Mouse (Mus musculus): ENCODE data around the gene Dusp5.

Dusp5 gene

GRCm38 (mm10) chr19:53517370-53518096 lies 11.4 kb upstream of the Dusp5 start:
- DNase-seq (ENCODE audit: low read depth, low spot score), result no peak

GRCm38 (mm10) chr19:53519549-53519948 lies 9.4 kb upstream of the Dusp5 start:
- no peak for DNase-seq (ENCODE audit: low read depth, low spot score)

GRCm38 (mm10) chr19:53519981-53520380 lies 8.9 kb upstream of the Dusp5 start:
- no peak for DNase-seq (ENCODE audit: low read depth, low spot score)

- DNase-seq (ENCODE audit: low read depth, low spot score), result no peak
Observed at GRCm38 (mm10) chr19:53521137-53521795, 7.6 kb upstream of the Dusp5 start.

GRCm38 (mm10) chr19:53527480-53527879 lies 1.4 kb upstream of the Dusp5 start:
- DNase-seq (ENCODE audit: low read depth, low spot score), result no peak

- DNase-seq (ENCODE audit: low read depth, low spot score), result no peak
Observed at GRCm38 (mm10) chr19:53528131-53528621, 733 bp upstream of the Dusp5 start.

- no peak for DNase-seq (ENCODE audit: low read depth, low spot score)
Observed at GRCm38 (mm10) chr19:53529455-53529704, 471 bp downstream of the Dusp5 start.

GRCm38 (mm10) chr19:53529705-53530562 lies 1.0 kb downstream of the Dusp5 start:
- no peak for DNase-seq (ENCODE audit: low read depth, low spot score)

- no peak for DNase-seq (ENCODE audit: low read depth, low spot score)
Observed at GRCm38 (mm10) chr19:53531416-53531815, 2.5 kb downstream of the Dusp5 start.

- no peak for DNase-seq (ENCODE audit: low read depth, low spot score)
Observed at GRCm38 (mm10) chr19:53532021-53532420, 3.1 kb downstream of the Dusp5 start.

- no peak for DNase-seq (ENCODE audit: low read depth, low spot score)
Observed at GRCm38 (mm10) chr19:53532676-53533075, 3.8 kb downstream of the Dusp5 start.

- no peak for DNase-seq (ENCODE audit: low read depth, low spot score)
Observed at GRCm38 (mm10) chr19:53533236-53533635, 4.3 kb downstream of the Dusp5 start.

GRCm38 (mm10) chr19:53533810-53534601 lies 5.1 kb downstream of the Dusp5 start:
- no peak for DNase-seq (ENCODE audit: low read depth, low spot score)

- DNase-seq (ENCODE audit: low read depth, low spot score), result no peak
Observed at GRCm38 (mm10) chr19:53534757-53535410, 6.0 kb downstream of the Dusp5 start.

- DNase-seq (ENCODE audit: low read depth, low spot score), result no peak
Observed at GRCm38 (mm10) chr19:53535421-53535820, 6.5 kb downstream of the Dusp5 start.

GRCm38 (mm10) chr19:53536251-53536650 lies 7.3 kb downstream of the Dusp5 start:
- DNase-seq (ENCODE audit: low read depth, low spot score), result no peak

GRCm38 (mm10) chr19:53536731-53537666 lies 8.1 kb downstream of the Dusp5 start:
- no peak for DNase-seq (ENCODE audit: low read depth, low spot score)

GRCm38 (mm10) chr19:53538024-53538423 lies 9.1 kb downstream of the Dusp5 start:
- DNase-seq (ENCODE audit: low read depth, low spot score), result no peak

GRCm38 (mm10) chr19:53538796-53539195 lies 9.9 kb downstream of the Dusp5 start:
- no peak for DNase-seq (ENCODE audit: low read depth, low spot score)

GRCm38 (mm10) chr19:53539296-53539695 lies 10.4 kb downstream of the Dusp5 start:
- no peak for DNase-seq (ENCODE audit: low read depth, low spot score)
